Mouse (Mus musculus): ENCODE results near the gene Gpr37l1. TPM values are rescaled to one million over a fixed set of nuclear protein-coding genes. Genes with fewer than 3 reads are reported as not detected.

Gene Gpr37l1
- polyA plus RNA-seq, 1 experiment from 2014 or later, result not detected

- WGBS, result 95% methylated on average over 6 of the region's 6 CpGs
- Histone ChIP-seq H3K4me3 (ENCODE audit: low read depth, low read length) (no peak overlapping the region), H3K4me2 (ENCODE audit: low read depth, low read length, severe bottlenecking) (no peak overlapping the region), H3K9ac (ENCODE audit: low read length) (no peak overlapping the region), H3K27ac (ENCODE audit: low read depth, low read length) (no peak overlapping the region), H3K36me3 (ENCODE audit: control insufficient read depth, insufficient read depth, low read length) (no peaks in the 10 kb centered on the region), H3K9me3 (ENCODE audit: control insufficient read depth, low read length) (no peaks in the 10 kb centered on the region), H3K27me3 (ENCODE audit: control insufficient read depth, insufficient read depth, low read length) (no peaks in the 10 kb centered on the region), H3K4me1 (replicated peaks; ENCODE audit: control insufficient read depth, insufficient read depth, low read length) (no peaks in the 10 kb centered on the region)
- no peak for DNase-seq (ENCODE audit: low spot score)
- ATAC-seq (replicated peaks; ENCODE audit: low FRiP score), result no peak
These were observed 5.8 kb upstream of the Gpr37l1 start for GRCm38 (mm10) chr1:135173311-135173710.

- Histone ChIP-seq H3K4me3 (ENCODE audit: low read depth, low read length) (no peak overlapping the region), H3K27ac (ENCODE audit: low read depth, low read length) (no peak overlapping the region), H3K4me1 (replicated peaks; ENCODE audit: control insufficient read depth, insufficient read depth, low read length) (no peaks in the 10 kb centered on the region), H3K9ac (ENCODE audit: low read length) (no peak overlapping the region), H3K4me2 (ENCODE audit: low read depth, low read length, severe bottlenecking) (no peak overlapping the region), H3K9me3 (ENCODE audit: control insufficient read depth, low read length) (no peaks in the 10 kb centered on the region), H3K27me3 (ENCODE audit: control insufficient read depth, insufficient read depth, low read length) (no peaks in the 10 kb centered on the region), H3K36me3 (ENCODE audit: control insufficient read depth, insufficient read depth, low read length) (no peaks in the 10 kb centered on the region)
- 59% methylated on average over 6 of the region's 6 CpGs for WGBS
- peak; percentile 56; the same call in 1 of the 2 replicates for ATAC-seq (replicated peaks; ENCODE audit: low FRiP score)
- peak; percentile 63 for DNase-seq (ENCODE audit: low spot score)
These were observed 4.5 kb upstream of the Gpr37l1 start for GRCm38 (mm10) chr1:135171984-135172383.

- Histone ChIP-seq H3K36me3 (ENCODE audit: control insufficient read depth, insufficient read depth, low read length) (no peaks in the 10 kb centered on the region), H3K9me3 (ENCODE audit: control insufficient read depth, low read length) (no peaks in the 10 kb centered on the region), H3K4me1 (replicated peaks; ENCODE audit: control insufficient read depth, insufficient read depth, low read length) (no peaks in the 10 kb centered on the region), H3K9ac (ENCODE audit: low read length) (no peak overlapping the region), H3K4me2 (ENCODE audit: low read depth, low read length, severe bottlenecking) (no peak overlapping the region), H3K4me3 (ENCODE audit: low read depth, low read length) (no peak overlapping the region), H3K27ac (ENCODE audit: low read depth, low read length) (no peak overlapping the region), H3K27me3 (ENCODE audit: control insufficient read depth, insufficient read depth, low read length) (no peaks in the 10 kb centered on the region)
- 82% methylated on average over 7 of the region's 7 CpGs for WGBS
- no peak for DNase-seq (ENCODE audit: low spot score)
- no peak for ATAC-seq (replicated peaks; ENCODE audit: low FRiP score)
These were observed 3.7 kb upstream of the Gpr37l1 start for GRCm38 (mm10) chr1:135171202-135171601.

GRCm38 (mm10) chr1:135170299-135170698, 2.8 kb upstream of the Gpr37l1 start:
- 77% methylated on average over 10 of the region's 10 CpGs for WGBS
- Histone ChIP-seq H3K4me1 (replicated peaks; ENCODE audit: control insufficient read depth, insufficient read depth, low read length) (no peaks in the 10 kb centered on the region), H3K9me3 (ENCODE audit: control insufficient read depth, low read length) (no peaks in the 10 kb centered on the region), H3K27me3 (ENCODE audit: control insufficient read depth, insufficient read depth, low read length) (no peaks in the 10 kb centered on the region), H3K4me3 (ENCODE audit: low read depth, low read length) (no peak overlapping the region), H3K9ac (ENCODE audit: low read length) (no peak overlapping the region), H3K4me2 (ENCODE audit: low read depth, low read length, severe bottlenecking) (no peak overlapping the region), H3K27ac (ENCODE audit: low read depth, low read length) (no peak overlapping the region), H3K36me3 (ENCODE audit: control insufficient read depth, insufficient read depth, low read length) (no peaks in the 10 kb centered on the region)
- ATAC-seq (replicated peaks; ENCODE audit: low FRiP score), result no peak
- DNase-seq (ENCODE audit: low spot score), result no peak

- no peaks in the 10 kb centered on the region for H3K9me3 ChIP-seq (ENCODE audit: control insufficient read depth, low read length)
- no peaks in the 10 kb centered on the region for H3K27me3 ChIP-seq (ENCODE audit: control insufficient read depth, insufficient read depth, low read length)
- H3K4me3 ChIP-seq (ENCODE audit: low read depth, low read length), result no peak overlapping the region
- WGBS, result 65% methylated on average over 12 of the region's 12 CpGs
- DNase-seq (ENCODE audit: low spot score), result no peak
- no peak overlapping the region for H3K9ac ChIP-seq (ENCODE audit: low read length)
- H3K4me1 ChIP-seq (replicated peaks; ENCODE audit: control insufficient read depth, insufficient read depth, low read length), result no peaks in the 10 kb centered on the region
- no peaks in the 10 kb centered on the region for H3K36me3 ChIP-seq (ENCODE audit: control insufficient read depth, insufficient read depth, low read length)
- ATAC-seq (replicated peaks; ENCODE audit: low FRiP score), result no peak
- H3K27ac ChIP-seq (ENCODE audit: low read depth, low read length), result no peak overlapping the region
- no peak overlapping the region for H3K4me2 ChIP-seq (ENCODE audit: low read depth, low read length, severe bottlenecking)
These were observed 2.2 kb upstream of the Gpr37l1 start for GRCm38 (mm10) chr1:135169556-135170224.

GRCm38 (mm10) chr1:135168453-135169200, 1.1 kb upstream of the Gpr37l1 start:
- no peak overlapping the region for H3K9ac ChIP-seq (ENCODE audit: low read length)
- H3K4me3 ChIP-seq (ENCODE audit: low read depth, low read length), result no peak overlapping the region
- 93% methylated on average over 10 of the region's 10 CpGs for WGBS
- ATAC-seq (replicated peaks; ENCODE audit: low FRiP score) (no peak), DNase-seq (ENCODE audit: low spot score) (no peak)
- no peak overlapping the region for H3K27ac ChIP-seq (ENCODE audit: low read depth, low read length)
- no peaks in the 10 kb centered on the region for H3K36me3 ChIP-seq (ENCODE audit: control insufficient read depth, insufficient read depth, low read length)
- H3K27me3 ChIP-seq (ENCODE audit: control insufficient read depth, insufficient read depth, low read length), result no peaks in the 10 kb centered on the region
- no peaks in the 10 kb centered on the region for H3K4me1 ChIP-seq (replicated peaks; ENCODE audit: control insufficient read depth, insufficient read depth, low read length)
- no peaks in the 10 kb centered on the region for H3K9me3 ChIP-seq (ENCODE audit: control insufficient read depth, low read length)
- H3K4me2 ChIP-seq (ENCODE audit: low read depth, low read length, severe bottlenecking), result no peak overlapping the region

- 22% methylated on average over 6 of the region's 6 CpGs for WGBS
- no peak overlapping the region for H3K4me3 ChIP-seq (ENCODE audit: low read depth, low read length)
- no peaks in the 10 kb centered on the region for H3K27me3 ChIP-seq (ENCODE audit: control insufficient read depth, insufficient read depth, low read length)
- no peak overlapping the region for H3K27ac ChIP-seq (ENCODE audit: low read depth, low read length)
- no peak overlapping the region for H3K4me2 ChIP-seq (ENCODE audit: low read depth, low read length, severe bottlenecking)
- no peak for ATAC-seq (replicated peaks; ENCODE audit: low FRiP score)
- H3K9ac ChIP-seq (ENCODE audit: low read length), result no peak overlapping the region
- DNase-seq (ENCODE audit: low spot score), result no peak
- H3K36me3 ChIP-seq (ENCODE audit: control insufficient read depth, insufficient read depth, low read length), result no peaks in the 10 kb centered on the region
- no peaks in the 10 kb centered on the region for H3K9me3 ChIP-seq (ENCODE audit: control insufficient read depth, low read length)
- 0 out of 2 replicates have a peak, but pooled peaks cover 1% of the 10 kb centered on the region for H3K4me1 ChIP-seq (replicated peaks; ENCODE audit: control insufficient read depth, insufficient read depth, low read length)
These were observed 4.8 kb downstream of the Gpr37l1 start for GRCm38 (mm10) chr1:135162720-135163119.

- ATAC-seq (replicated peaks; ENCODE audit: low FRiP score) (no peak), DNase-seq (ENCODE audit: low spot score) (no peak)
- Histone ChIP-seq H3K4me1 (replicated peaks; ENCODE audit: control insufficient read depth, insufficient read depth, low read length) (0 out of 2 replicates have a peak, but pooled peaks cover 1% of the 10 kb centered on the region), H3K9me3 (ENCODE audit: control insufficient read depth, low read length) (no peaks in the 10 kb centered on the region), H3K36me3 (ENCODE audit: control insufficient read depth, insufficient read depth, low read length) (no peaks in the 10 kb centered on the region; the same call in 1 of the 2 replicates), H3K27ac (ENCODE audit: low read depth, low read length) (no peak overlapping the region), H3K9ac (ENCODE audit: low read length) (no peak overlapping the region), H3K4me3 (ENCODE audit: low read depth, low read length) (no peak overlapping the region), H3K27me3 (ENCODE audit: control insufficient read depth, insufficient read depth, low read length) (no peaks in the 10 kb centered on the region), H3K4me2 (ENCODE audit: low read depth, low read length, severe bottlenecking) (no peak overlapping the region)
- 91% methylated on average over 13 of the region's 13 CpGs for WGBS
These were observed 7.0 kb downstream of the Gpr37l1 start for GRCm38 (mm10) chr1:135160411-135161050.
